Mouse (Mus musculus) frontal cortex, adult (tissue): Measurements from ENCODE around the gene Drg1.

Source experiments
- ATAC-seq: cut with Nextera tagmentation; 2 replicates; pipeline ENCODE4 v1.9.2; 2017; ENCODE audit warnings: mild to moderate bottlenecking, moderate library complexity, mixed read lengths; ENCODE audit not compliant: low TSS enrichment

Drg1 gene

DNA sequence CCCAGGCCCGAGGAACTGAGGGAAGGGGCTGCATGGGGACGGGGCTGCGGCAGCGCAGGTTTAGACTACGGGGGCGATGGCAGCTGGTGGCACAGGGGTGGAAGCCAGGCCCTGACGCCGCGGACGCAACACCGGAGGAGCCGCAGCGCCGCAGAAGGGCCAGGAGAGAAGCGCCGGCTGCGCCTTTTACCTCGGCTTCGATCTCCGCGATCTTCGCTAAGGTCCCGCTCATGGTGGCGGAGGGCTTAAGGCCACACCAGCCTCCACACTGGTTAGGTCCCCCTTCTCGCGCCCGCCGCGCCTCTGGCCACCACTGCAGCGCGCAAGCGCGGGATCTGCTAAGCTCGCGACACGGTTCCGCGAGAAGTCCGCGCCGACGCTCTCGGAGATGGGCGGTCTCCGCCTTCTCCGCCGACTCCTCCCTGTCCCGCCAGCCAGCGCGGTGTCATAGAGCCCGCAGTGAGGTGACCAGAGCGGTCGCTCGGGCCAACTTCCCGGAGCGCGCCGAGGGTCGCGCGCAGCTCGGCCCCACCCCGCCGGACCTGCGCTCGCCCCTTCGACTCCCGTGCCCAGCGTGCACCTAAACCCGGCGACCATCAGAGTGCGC, at the start of gene Drg1:
Gene Drg1, minus strand, starts transcription at position 337 of the 607 bp plus-strand sequence.
- ATAC-seq, result peak; percentile 100

- ATAC-seq, result peak; percentile 81
These were observed 47.9 kb upstream of the Drg1 start for GRCm38 (mm10) chr11:3314148-3314547.

GRCm38 (mm10) chr11:3313294-3313693, 47.1 kb upstream of the Drg1 start:
- no peak for ATAC-seq

DNA sequence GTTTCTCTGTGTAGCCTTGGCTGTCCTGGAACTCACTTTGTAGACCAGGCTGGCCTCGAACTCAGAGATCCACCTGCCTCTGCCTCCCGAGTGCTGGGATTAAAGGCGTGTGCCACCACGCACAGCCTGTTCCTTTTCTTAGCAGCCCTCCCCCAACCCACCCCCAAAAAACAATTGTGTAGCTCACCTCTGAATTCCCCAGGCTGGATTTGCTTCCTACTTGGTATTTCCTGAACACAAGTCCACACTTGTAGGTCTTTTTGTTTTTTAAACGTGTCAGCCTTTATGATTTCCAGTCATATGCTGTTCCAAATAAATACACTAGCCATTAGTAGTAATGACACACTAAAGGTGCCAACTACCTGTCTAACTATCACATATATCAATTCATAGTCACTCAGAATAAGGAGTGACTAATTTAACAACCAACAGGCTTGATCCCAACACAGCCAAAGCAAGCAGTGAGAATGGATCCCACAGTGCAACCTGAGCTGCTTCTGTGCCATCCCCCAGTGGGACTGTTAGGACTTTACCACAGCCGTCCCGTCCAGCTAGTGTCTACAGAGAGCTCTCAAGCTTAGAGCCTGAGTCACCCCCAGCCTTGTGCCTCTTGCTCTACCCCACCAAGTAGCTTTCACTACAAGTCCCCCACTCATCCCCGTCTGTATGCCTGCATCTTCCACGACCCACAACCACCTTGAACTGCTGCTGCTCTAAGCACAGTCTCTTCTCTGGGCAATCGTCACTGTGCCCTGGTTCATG, 45.6 kb upstream of the Drg1 start:
- ATAC-seq, result no peak

DNA sequence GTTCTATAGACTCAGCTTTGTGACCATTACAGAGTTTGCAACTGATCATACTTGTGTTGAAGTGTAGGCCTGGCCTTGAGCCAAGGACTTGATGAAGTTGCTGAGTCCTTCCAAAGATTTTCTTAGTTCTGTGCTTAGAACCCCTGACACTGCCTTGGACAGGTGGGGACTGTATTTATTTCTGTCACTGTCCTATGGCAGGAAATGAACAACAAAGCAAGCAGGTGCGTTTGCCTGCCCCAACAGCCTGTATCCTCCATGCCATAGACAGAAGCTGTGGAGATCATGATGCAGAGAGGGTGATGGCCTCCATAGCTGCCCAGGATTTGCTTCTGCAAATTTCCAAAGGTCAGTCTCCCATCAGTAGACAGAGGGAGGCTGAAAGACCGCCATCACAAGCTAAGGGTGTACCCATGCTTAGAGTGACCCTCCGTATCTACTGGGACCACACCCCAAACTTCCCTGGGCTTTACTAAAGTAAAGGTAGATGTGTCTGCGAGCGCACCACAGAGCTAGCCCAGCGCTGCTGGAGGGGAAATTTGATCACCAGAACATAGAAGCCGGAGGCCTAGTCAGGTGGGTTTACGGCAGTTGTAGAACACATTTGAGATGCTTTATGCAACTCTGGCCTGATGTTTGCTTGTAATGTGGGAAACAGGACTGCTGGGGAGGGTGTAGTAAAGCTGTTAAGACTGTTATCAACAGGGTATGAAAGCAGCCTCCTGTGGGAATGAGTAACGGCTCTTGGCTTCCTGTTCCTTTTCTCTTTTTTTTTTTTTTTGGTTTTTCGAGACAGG, 44.8 kb upstream of the Drg1 start:
- ATAC-seq, result no peak

GRCm38 (mm10) chr11:3309884-3310283, 43.7 kb upstream of the Drg1 start:
- ATAC-seq, result no peak

- ATAC-seq, result no peak
These were observed 41.7 kb upstream of the Drg1 start for GRCm38 (mm10) chr11:3307875-3308274.

DNA sequence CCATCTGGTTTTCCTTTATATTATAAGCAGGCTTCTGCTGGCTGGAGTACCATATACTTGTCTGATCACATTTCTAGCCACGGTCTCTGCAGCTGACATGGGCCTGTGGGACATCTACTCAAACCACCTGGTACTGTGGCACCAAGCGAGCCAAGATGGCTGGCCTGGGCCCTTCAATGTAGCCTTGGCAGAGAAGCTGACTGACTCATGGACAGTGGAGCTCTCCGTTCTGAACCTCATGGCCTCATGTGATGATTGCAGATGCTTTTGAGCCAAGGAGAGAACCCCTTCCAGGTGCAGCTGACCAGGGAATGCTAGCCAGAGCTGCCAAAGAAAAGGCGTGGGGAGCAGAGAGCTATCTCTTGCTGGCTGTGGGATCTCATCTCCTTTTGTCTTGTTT, 39.6 kb upstream of the Drg1 start:
- ATAC-seq, result no peak

GRCm38 (mm10) chr11:3302792-3303191, 36.6 kb upstream of the Drg1 start:
- no peak for ATAC-seq

- ATAC-seq, result peak; percentile 92
These were observed 36.2 kb upstream of the Drg1 start for GRCm38 (mm10) chr11:3302385-3302784.

- ATAC-seq, result no peak
These were observed 34.9 kb upstream of the Drg1 start for GRCm38 (mm10) chr11:3301075-3301474.

GRCm38 (mm10) chr11:3298813-3299185, 32.6 kb upstream of the Drg1 start:
- no peak for ATAC-seq

DNA sequence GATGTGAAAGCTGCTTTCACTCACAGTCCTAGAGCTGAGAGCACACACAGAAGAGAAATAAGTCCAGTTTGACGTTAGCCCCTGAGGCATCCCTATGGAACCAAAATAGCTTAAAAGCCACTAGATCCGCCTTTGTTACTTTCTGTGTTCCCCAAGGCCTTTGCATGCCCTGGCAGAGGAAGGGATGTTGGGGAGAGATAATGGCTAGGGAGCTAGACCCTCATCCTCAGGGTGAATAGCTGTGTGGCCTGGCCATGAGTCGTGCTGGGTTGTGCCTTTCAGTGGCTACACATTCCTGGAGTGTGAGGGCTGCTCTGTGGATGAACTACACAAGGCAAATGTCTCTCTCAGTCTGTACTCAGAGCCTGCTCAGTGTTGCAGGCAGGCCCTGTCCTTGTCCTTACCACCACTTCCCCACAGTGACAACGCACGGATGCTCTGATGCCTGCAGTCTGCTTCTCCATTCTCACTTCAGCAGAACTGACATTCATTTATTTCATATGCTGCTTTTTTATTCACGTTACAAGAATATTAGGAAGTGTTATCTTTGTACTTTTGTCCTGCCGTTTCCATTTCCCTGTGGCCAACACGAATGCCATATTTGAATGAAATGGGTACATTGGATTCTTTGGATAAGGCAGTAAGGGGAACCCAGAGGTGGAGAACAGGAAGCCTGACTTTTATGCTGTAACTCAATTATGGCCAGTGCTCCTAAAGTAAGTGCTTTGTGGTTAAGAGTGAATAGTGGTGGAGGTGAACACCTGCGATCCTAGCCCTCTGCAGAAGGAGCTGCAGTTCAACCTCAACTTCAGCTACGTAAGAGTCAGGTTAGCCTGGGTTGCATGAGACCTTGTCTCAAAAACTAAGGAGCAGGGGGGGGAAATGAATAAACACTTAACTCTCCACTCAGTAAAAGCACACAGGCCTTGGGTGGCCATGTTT, 31.9 kb upstream of the Drg1 start:
- ATAC-seq, result no peak

DNA sequence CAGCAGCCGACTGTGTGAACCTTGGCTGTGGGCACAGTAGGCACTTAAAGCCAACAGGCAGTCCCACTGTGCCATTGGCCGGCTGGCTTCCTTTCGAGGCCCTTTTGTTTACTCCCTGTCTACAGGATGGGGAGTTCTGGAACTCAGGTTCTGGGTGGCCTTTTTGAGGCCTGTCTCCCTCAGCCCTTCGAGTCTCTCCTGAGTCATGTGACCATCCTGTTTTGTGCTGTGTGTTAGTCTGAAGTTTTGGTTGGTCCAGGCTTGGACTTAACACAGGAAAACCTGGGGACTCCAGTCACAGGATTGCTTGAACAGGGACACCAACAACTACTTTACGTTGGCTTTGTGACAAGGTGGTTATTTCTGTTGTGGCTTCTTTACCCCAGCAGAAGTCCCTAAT, 29.8 kb upstream of the Drg1 start:
- ATAC-seq, result no peak

GRCm38 (mm10) chr11:3294641-3295040, 28.4 kb upstream of the Drg1 start:
- ATAC-seq, result no peak

DNA sequence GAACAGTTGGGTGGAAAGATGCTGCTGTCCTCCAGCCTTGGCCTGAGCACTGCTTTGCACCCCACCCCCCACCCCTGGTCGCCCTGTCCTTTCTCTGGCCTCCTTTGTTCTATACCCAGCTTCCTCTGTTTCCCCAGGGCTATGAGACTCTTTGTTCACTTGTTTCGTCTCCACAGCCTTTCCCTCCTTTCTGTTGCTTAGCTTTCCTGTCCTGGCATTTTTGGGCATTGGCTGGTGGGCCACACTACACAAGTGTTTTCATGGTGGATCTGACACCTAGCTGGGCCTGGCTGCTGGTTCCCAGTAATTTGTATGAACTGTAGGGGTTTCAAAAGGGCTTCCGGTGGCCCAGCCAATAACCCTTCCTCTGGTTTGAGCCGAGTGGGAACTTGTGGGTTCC, 27.1 kb upstream of the Drg1 start:
- ATAC-seq, result no peak

GRCm38 (mm10) chr11:3292711-3293249, 26.6 kb upstream of the Drg1 start:
- no peak for ATAC-seq

DNA sequence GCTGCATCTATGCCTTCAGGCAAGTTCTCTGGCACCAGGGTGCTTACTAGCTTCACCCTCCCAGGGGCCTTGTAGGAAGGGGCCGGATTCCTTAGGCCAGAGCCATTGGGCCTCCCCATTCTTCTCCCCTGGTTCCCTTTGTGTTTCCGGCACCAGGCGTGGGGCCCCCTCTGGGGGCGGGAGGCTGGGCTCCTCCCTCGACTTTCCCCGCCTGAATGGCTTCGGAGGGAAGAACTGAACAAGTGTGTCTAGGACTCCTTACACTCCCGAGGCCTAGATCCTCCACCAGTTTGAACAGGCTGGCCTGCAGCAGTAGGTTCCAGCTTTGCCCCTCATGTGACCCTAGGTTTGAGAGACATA, 25.8 kb upstream of the Drg1 start:
- no peak for ATAC-seq

GRCm38 (mm10) chr11:3291311-3292061, 25.3 kb upstream of the Drg1 start:
- ATAC-seq, result no peak

DNA sequence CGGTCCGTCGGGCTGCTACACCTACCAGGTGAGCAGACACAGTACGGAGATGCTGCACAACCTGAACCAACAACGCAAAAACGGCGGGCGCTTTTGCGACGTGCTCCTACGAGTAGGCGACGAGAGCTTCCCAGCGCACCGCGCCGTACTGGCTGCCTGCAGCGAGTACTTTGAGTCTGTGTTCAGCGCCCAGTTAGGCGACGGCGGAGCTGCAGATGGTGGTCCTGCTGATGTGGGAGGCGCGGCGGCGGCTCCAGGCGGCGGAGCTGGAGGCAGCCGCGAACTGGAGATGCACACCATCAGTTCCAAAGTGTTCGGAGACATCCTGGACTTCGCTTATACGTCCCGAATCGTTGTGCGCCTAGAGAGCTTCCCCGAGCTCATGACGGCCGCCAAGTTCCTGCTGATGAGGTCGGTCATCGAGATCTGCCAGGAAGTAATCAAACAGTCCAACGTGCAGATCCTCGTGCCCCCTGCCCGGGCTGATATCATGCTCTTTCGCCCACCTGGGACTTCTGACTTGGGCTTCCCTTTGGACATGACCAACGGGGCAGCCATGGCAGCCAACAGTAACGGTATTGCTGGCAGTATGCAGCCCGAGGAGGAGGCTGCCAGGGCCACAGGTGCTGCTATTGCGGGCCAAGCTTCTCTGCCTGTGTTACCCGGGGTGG, 24.6 kb upstream of the Drg1 start:
- peak; percentile 47 for ATAC-seq
